Mouse (Mus musculus) kidney, postnatal 10 days (tissue): ENCODE measurements at regions not wholly inside any gene's neighbourhood (a gene's known extent, or its start where the extent isn't known, plus 50 kb on each side); places are given as distances from the start of the nearest gene placed in this dataset.

Experiments used
- DNase-seq: peaks from one replicate; pipeline ENCODE4 v3.0.0; 2021; ENCODE audit warnings: mixed read lengths

DNA sequence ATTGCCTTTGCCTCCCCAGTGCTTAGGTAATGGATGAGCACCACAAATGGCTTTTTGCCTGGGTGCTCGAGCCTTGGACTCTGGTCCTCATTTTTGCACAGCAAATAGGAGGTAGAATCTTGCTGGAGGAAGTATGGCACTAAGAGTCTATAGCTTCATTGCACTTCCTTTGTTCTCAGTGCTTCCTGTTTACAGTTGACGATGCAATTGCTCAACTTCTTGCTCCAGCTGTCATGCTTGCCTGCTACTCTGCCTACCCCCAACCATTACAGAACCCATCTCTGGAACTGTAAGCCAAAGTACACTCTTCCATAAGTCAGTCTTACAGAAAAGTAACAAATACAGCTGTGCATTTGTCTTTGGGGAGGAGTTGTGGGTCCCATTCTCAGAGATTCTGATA, 79.8 kb upstream of the Slc7a14 start:
- no peak for DNase-seq

- DNase-seq = no peak
Measured at GRCm38 (mm10) chr3:31375678-31376077, 65.5 kb upstream of the Slc7a14 start.

- DNase-seq = no peak
Measured at GRCm38 (mm10) chr3:31374061-31374460, 63.9 kb upstream of the Slc7a14 start.

- DNase-seq = no peak
Measured at GRCm38 (mm10) chr3:31368259-31368658, 58.1 kb upstream of the Slc7a14 start.
